Mouse (Mus musculus) cerebellum, adult 11 months (tissue): ENCODE results near the gene Polr2f.

Experiments
- DNase-seq: peaks from one replicate; pipeline ENCODE4 v3.0.0; 2022

Gene Polr2f

DNA sequence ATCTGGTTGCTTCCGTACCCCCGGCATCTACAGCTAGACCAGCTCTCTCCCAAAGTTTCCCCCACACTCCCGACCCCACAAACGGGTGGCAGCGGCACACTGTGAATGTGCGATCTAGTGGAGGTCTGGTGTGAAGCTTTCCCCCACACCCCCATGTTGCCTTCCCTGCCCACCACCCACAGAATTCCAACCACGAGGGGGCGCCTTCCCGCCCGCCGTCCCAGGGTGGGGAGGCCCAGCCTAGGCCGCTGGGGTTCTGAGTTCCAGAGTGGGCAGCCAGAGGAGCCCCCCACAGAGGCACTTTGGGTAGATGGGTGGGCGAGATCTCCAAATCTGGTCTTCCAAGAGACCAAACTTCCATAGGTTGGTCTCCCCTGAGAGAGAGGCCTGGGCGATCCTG lies 22.0 kb downstream of the Polr2f start:
- DNase-seq: no peak

DNA sequence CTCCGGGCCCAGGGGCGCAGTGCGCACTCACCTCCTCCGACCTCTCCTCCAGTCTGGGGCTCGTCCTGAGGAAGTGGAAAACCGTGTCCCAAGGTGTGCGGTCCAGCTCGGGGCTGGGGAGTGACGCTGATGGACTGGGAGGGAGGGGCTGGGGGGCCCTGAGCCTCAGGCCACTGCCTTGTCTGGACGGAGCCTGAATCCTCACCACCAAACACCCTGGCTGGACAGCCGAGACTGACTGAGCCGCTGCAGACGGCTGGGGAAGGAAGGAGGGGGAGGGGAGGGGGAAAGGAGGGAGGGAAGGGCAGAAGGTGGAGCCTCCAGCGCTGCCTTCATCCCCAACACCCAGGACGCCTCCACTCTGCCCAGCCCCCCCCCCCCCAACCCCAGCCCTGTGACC lies 23.4 kb downstream of the Polr2f start:
- no peak for DNase-seq

DNA sequence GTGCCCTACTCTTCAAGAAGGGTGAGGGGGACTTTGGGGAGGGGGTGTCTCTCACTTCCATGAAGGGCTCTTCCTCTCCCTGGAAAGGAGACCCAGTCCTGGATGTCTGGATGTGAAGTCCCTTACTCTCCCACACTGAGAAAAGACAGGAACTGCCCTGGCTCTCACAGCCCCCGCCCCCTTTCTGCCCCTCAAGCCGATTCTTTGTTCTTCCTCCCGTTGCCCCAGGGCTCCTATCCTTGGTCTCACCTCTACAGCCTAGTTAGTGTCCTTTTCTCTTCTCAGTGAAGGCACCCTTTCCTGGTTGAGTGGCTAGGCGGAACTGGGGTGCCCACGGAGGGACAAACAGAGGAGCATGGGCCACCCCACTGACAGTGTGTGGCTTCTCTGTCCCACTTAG lies 24.3 kb downstream of the Polr2f start, which contains the start of gene Sox10:
Gene Sox10, minus strand, starts transcription at position 101 of the 400 bp plus-strand sequence.
- no peak for DNase-seq

DNA sequence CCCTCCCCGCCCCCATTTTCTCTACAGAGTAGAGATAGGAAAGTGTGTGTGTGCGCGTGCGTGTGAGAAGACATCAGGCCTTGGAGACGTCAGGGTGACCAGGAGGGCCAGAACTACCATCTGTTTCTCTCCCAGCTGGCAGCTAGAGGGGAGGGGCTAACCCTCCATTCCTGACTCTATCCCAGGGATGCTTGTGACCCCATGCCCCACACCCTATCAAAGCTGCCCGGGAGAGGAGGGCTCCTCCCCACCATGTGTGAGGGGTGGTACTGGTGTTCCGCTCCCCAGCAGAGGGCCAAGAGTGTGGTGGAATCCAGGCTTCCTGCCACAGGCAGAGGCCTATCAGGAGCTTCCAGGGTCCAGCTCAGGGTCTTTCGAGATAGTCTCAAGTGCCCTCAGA lies 25.9 kb downstream of the Polr2f start:
- no peak for DNase-seq

DNA sequence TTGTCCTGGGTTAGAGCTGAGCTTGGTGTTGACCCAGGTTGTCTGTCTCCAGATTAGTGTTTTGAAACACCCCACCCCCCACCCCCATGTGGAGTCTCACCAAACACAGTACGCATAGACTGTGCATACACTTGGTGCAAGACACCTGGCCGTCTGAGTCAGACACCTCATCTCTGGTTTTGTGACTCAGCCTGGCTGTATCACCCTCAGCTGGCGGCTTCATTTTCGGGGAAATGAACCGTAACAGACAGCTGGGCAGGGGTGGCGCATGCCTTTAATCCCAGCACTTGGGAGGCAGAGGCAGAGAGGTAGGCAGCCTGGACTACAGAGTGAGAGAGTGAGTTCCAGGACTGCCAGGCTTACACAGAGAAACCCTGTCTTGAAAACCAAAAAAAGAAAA lies 36.1 kb downstream of the Polr2f start:
- DNase-seq: no peak

DNA sequence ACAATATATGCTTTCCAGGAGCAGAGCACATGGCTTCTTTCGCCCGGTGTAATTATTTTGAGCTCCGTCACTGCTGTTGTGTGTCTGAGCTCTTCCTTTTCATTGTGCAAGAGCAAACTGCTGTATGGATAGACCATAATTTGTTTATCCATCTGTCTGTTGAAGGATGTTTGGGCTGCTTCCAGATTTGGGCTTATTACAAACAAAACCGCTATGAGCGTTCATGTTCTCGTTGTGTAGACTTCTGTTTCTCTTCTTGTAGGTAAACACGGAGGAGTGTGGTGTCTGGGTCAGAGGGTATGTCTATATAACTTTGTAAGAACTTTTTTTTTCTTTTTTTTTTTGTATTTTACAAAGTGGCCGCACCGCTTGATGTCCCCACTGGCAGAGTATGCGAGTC lies 44.4 kb downstream of the Polr2f start:
- DNase-seq: no peak

DNA sequence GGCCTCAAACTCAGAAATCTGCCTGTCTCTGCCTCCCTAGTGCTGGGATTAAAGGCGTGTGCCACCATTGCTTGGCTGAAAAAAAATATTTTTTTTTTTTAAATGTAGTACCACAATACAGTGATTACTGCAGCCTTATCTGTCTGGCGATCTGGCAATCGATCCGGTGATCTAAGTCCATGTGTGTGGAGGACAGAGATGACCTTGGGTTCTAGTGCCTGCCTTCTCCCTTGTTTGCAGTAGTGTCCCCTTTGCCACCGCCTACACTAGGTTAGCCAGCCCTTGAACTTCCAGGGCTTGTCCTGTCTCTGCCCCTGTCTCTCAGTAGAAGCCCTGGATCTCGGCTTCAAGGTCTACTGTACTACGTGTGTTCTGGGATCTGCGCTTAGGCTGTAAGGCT lies 47.0 kb downstream of the Polr2f start:
- no peak for DNase-seq

DNA sequence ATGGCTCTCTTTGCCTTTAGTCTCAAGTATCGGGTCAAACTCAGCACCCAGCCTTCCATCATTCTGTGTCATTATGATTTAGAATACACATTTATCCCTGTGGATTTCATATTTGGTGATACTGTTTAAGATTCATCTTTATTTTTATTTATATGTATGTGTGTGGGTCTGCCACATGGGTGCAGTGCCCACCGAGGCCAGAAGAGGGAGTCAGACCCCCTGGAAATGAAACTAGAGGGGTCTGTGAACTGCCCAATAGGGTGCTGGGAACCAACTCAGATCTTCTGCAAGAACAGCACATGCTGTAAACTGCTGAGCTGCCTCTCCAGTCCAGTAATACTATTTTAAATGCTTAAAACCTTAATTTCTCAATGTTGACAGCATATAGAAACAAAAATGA lies 50.6 kb downstream of the Polr2f start:
- no peak for DNase-seq

DNA sequence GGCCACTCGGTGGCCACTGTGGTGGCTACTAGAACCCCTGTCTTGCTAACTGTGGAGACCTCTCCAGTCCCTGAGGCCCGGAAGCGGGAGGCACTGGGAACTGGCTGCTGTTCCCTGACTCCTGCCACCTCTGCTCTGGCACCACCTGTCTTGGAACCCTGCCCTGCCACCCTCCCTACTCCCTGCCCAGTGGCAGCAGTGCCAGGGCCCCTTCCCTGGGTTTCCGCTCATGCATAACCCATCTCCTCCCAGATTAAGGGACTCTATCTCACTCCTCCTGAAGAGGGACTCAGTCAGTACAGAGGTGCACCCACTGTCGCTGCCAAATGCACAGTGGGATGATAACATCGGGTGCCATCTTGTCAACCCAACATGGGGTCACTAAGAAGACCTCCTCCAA lies 51.6 kb downstream of the Polr2f start:
- DNase-seq: no peak

DNA sequence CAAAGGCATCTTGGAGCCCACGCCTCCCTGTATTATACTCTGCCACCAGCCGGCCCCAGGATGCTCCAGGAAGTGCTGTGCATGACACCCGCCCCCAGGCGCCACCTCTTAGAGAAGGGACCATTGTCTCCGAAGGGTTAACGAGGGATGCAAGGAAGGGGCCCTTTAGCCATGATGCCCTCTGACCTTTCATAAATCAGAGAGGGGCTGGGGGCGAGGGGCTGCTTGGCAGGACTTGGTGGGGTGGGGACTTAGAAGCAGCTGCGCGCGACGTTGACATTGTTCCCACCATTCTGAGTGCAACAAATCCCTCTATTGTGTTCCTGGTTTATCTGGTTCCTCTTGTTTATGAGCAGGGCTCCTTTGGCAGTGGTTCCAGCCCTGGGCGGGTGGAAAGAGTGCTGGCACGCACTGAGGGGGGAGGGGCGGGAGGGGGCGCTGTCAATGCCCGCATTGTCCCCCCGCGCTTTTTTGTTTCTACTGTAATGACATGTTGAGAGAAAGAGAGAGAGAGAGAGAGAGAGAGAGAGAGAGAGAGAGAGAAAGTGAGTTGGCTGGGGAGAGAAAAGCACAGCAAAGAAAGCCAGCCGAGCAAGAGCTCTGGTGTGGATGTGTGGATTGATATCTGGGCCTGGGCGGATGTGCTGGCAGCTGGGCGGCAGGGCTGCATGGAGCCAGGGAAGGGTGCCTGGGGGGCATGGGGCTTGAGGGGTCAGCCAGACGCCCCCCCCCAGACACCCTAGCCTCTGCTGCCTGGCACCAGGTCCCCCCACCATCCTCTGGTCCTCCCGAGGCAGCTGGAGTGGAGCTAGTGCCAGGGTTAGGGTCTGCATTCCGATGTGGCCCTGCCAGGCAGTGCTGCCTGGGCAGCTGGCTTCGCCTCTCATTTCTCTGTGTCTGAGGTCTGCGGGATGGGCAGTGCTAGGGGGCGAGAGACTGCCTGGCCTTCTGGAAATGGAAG lies 52.4 kb downstream of the Polr2f start:
- no peak for DNase-seq

DNA sequence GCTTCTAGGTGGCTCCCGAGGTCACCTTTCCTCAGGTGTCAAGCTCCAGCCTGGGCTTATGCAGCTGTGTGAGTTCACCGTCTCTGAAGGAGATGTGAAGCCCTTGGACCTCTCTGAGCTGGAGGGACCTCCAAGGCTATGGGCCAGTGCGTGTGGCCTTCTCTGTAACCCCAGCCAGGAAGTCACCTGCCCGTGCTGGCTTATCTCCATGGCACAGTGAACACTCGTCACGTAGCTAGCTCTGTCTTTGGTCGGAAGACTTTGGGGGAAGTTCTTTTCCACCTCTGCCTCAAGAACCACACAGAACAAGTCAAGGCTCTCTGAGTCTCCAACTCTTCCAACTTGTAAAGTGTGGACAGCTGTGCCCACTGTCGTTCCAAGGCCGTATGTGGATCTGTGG lies 53.2 kb downstream of the Polr2f start:
- DNase-seq: no peak

DNA sequence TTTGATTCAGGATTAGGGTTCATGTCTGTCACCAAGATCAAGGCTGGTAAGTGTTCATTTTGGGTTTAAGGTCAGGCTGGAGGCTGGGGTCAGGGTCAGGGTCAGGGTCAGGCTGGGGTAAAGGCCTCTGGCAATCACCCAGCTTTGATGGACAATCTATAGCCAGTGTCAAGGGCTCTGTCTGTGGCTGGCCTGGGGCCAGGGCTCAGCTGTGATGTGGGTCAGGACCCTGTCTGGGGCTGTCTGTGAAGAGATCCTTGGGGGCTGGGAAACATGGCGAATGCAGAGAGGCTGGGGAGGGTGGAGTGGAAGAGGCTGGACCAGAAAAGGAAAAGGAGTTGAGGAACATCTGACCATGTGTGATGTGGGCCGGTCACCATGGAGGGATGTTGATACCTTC lies 54.1 kb downstream of the Polr2f start:
- DNase-seq: no peak

DNA sequence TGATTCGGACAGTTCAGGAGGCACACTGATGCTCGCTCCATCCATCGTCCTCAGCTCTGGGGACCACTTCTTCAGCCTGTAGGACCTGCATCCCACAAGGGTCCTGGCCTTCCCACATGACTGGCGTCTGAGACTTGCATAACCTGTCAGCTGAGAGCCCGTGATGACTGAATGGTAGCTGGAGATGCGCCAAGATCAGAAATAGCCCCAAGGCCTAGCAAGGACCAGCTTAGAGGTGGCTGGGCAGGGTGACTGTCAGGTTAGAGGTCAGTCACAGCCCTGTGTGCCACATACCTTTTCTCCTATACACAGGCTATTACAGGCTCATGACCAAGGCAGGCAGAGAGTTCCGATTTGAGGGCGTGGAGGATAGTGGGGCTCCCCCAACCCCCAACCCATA lies 54.7 kb downstream of the Polr2f start:
- DNase-seq: no peak

DNA sequence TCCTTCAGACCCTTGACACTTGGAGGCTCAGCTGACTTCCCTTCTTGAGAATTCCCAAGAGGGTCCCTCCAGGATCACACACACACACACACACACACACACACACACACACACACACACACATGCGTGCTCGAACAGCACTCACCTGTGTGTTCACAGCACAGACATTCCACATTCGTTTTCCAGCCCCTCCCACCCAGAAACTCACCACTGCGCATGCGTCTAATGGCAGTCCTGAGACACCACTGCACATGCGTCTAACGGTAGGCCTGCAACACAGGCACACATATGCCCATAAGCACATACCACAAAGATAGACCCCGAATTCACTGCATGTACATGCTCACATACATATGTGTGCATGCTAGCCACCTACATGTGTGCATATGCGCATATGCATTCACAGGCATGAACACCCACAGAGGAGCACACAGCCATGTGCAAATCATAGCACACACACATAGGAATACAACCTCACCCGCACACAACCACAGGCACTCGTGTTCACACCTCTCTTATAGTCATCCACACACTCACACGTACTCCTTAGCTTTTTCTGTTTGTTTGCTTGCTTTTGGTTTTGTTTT lies 58.7 kb downstream of the Polr2f start:
- DNase-seq: no peak
